Mouse (Mus musculus): ENCODE results near the gene Poc1a.

DNA sequence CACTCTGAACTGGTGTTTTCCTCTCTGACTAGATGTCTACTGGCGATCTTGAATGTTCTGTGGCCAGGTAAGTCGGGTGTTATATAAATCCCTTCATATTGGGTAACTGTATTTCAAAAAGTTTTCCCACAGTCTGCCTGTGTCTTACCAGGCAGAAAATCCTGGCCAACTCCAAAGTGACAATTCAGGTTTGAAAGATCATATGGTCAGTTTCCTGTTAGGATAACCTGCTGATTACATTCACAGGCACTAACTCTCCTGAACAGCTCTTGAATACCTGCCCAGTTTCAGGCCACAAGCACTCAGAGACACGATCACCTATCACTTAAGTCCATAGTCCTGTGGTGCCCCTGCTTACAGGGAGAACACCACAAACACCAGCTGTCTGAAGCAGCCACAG lies 18.8 kb upstream of the Poc1a start:
- TF ChIP-seq POLR2A (IDR thresholded peaks at IDR 0.05; ENCODE audit: extremely low read depth, insufficient read depth, low read length), result no peak
- TF ChIP-seq CTCF (IDR thresholded peaks at IDR 0.05; ENCODE audit: extremely low read depth, insufficient read depth, low read length), result no peak
